ENCODE assay signal across 15 mouse cellular contexts in the genomic region with DNA sequence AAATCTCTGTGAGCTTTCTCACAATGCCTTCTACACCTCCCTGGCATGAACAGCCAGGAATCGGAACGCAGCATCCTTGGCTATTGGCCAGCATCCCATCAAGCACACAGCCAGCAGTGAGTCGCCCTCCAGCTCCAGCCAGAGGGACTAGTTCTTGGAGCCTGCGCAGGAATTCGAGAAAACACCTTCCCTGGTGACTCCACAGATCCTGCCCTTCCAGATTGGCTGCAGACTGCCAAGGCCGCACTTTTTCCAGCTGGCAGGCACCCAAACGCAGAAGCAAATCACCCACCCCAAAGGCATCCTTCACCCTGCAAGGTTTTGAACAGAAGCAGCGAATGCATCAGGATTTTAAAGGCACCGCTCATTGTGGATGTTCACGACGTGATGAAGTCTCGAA. TPM values are rescaled to one million over a fixed set of nuclear protein-coding genes. Genes with fewer than 3 reads are reported as not detected.
DNase-seq lines count a peak whose midpoint lies in the region; ATAC-seq lines count a peak whose summit lies in the region.
"Had no signal": no experiment of that assay in that cellular context is flagged by ENCODE, and none has a peak within 500 bp of the region (broad histone marks: within the 10 kb centered on the region; RNA-seq: fewer than 3 reads in every experiment).

No protein-coding gene starts in this region.

- H3K27me3 ChIP-seq in hindbrain, embryonic 15.5 days = no peaks in the 10 kb centered on the region
- H3K27me3 ChIP-seq in hindbrain, embryonic 13.5 days = no peaks in the 10 kb centered on the region
- H3K27me3 ChIP-seq in neural tube, embryonic 14.5 days (ENCODE audit: control insufficient read depth, insufficient read depth, low read length) = no peaks in the 10 kb centered on the region
- H3K27me3 ChIP-seq: liver, embryonic 13.5 days had no signal

- no peak overlapping the region for H3K4me3 ChIP-seq in hindbrain, embryonic 15.5 days
- H3K4me3 ChIP-seq in hindbrain, embryonic 13.5 days = no peak overlapping the region
- H3K4me3 ChIP-seq in neural tube, embryonic 14.5 days (ENCODE audit: low read depth, low read length) = no peak overlapping the region
- H3K4me3 ChIP-seq: heart, adult 2 months; liver, embryonic 13.5 days had no signal

- no peak overlapping the region for H3K27ac ChIP-seq in hindbrain, embryonic 15.5 days (replicated peaks)
- H3K27ac ChIP-seq in hindbrain, embryonic 13.5 days = no peak overlapping the region
- H3K27ac ChIP-seq in neural tube, embryonic 14.5 days (ENCODE audit: low read depth, low read length) = no peak overlapping the region; the same call in 1 of the 2 replicates
- H3K27ac ChIP-seq: heart, adult 2 months; liver, embryonic 13.5 days; macrophage had no signal

- H3K9ac ChIP-seq in hindbrain, embryonic 15.5 days = no peak overlapping the region
- no peak overlapping the region for H3K9ac ChIP-seq in hindbrain, embryonic 13.5 days
- H3K9ac ChIP-seq in neural tube, embryonic 14.5 days (replicated peaks; ENCODE audit: low read depth, low read length) = no peak overlapping the region
- H3K9ac ChIP-seq: liver, embryonic 13.5 days had no signal

- peak; percentile 15 for DNase-seq in cerebellum, adult 11-12 months
- no peak for DNase-seq in cerebellum, adult 8-10 months
- peak; percentile 14 for DNase-seq in ovary, adult 18-20 months (ENCODE audit: low spot score)
- DNase-seq in ovary, postnatal 10 days (ENCODE audit: low spot score) = no peak
- DNase-seq in urinary bladder, postnatal 36 days (ENCODE audit: low spot score in 2 of 2) = no peak
- DNase-seq: kidney, adult 8-10 months; liver, embryonic 13.5 days; thymus, postnatal 36 days had no signal

- no peaks in the 10 kb centered on the region for H3K9me3 ChIP-seq in hindbrain, embryonic 15.5 days
- no peaks in the 10 kb centered on the region for H3K9me3 ChIP-seq in hindbrain, embryonic 13.5 days
- H3K9me3 ChIP-seq in neural tube, embryonic 14.5 days (ENCODE audit: control insufficient read depth, low read length) = no peaks in the 10 kb centered on the region

- no peaks in the 10 kb centered on the region for H3K36me3 ChIP-seq in hindbrain, embryonic 15.5 days
- H3K36me3 ChIP-seq in hindbrain, embryonic 13.5 days = no peaks in the 10 kb centered on the region
- no peaks in the 10 kb centered on the region for H3K36me3 ChIP-seq in neural tube, embryonic 14.5 days (ENCODE audit: control insufficient read depth, insufficient read depth, low read length)
- H3K36me3 ChIP-seq: liver, embryonic 13.5 days had no signal

- H3K4me1 ChIP-seq in hindbrain, embryonic 15.5 days (replicated peaks) = no peaks in the 10 kb centered on the region
- H3K4me1 ChIP-seq in hindbrain, embryonic 13.5 days (replicated peaks) = no peaks in the 10 kb centered on the region
- H3K4me1 ChIP-seq in neural tube, embryonic 14.5 days (ENCODE audit: control insufficient read depth, insufficient read depth, low read length) = no peaks in the 10 kb centered on the region
- H3K4me1 ChIP-seq: liver, embryonic 13.5 days had no signal

- whole genome bisulfite sequencing in hindbrain, embryonic 15.5 days = 65% methylated on average over 12 of the region's 12 CpGs
- whole genome bisulfite sequencing in hindbrain, embryonic 13.5 days = 78% methylated on average over 12 of the region's 12 CpGs
- WGBS in neural tube, embryonic 14.5 days = 61% methylated on average over 12 of the region's 12 CpGs

- ATAC-seq in hindbrain, embryonic 15.5 days (ENCODE audit: low FRiP score, low read depth) = peak; percentile 45; the same call in 1 of the 2 replicates
- ATAC-seq in hindbrain, embryonic 13.5 days (ENCODE audit: low FRiP score) = no peak
- ATAC-seq in neural tube, embryonic 14.5 days (ENCODE audit: low read depth) = peak; percentile 71; the same call in 1 of the 2 replicates
- ATAC-seq: activated CD4-positive, CD25-positive, alpha-beta regulatory T cell, adult 4 months had no signal

- H3K4me2 ChIP-seq in hindbrain, embryonic 15.5 days = no peak overlapping the region
- no peak overlapping the region for H3K4me2 ChIP-seq in hindbrain, embryonic 13.5 days
- H3K4me2 ChIP-seq in neural tube, embryonic 14.5 days (ENCODE audit: low read depth, low read length) = no peak overlapping the region
- H3K4me2 ChIP-seq: liver, embryonic 13.5 days had no signal

RNA-seq across cellular contexts. Expression of a gene that starts 42.7 kb away (rescaled TPM):
- polyA plus RNA-seq in hindbrain, embryonic 15.5 days (2015; fragmentation: Nextera tagmentation; extraction: Ambion mirVana) = not detected in 2 replicates
- polyA plus RNA-seq in hindbrain, embryonic 13.5 days (2015; fragmentation: Nextera tagmentation; extraction: Ambion mirVana) = not detected in 2 replicates
- polyA plus RNA-seq in neural tube, embryonic 14.5 days (2014; fragmentation: Nextera tagmentation; extraction: Ambion mirVana) = not detected in 2 replicates
- polyA plus RNA-seq: activated CD4-positive, CD25-positive, alpha-beta regulatory T cell, adult 4 months; heart, adult 2 months; liver, embryonic 13.5 days; macrophage; neural tube, embryonic 11.5 days had no signal

Comparison
In these comparisons a context has a peak if more than half of its experiments do, and no peak if none do; other contexts are left out.
1. DNase-seq: peak in cerebellum, adult 11-12 months (single experiment) and ovary, adult 18-20 months (single experiment); none in cerebellum, adult 8-10 months (single experiment), ovary, postnatal 10 days (single experiment) and urinary bladder, postnatal 36 days (0 of 2).